Mouse (Mus musculus) lung, adult 2 months (tissue): ENCODE data around the gene Adprm. TPM values are rescaled to one million over a fixed set of nuclear protein-coding genes. Genes with fewer than 3 reads are reported as not detected.

Experiments
- DNase-seq: peaks from one replicate; pipeline ENCODE4 v3.0.0; 2022
- H3K4me1 ChIP-seq: fragments of 200-500 bp; 2 replicates; pipeline ENCODE4 v1.6.1; 2011; ENCODE audit warnings: low read length; ENCODE audit not compliant: control insufficient read depth, insufficient read depth
- H3K4me3 ChIP-seq: fragments of 200-500 bp; replicated peaks from 2 replicates; pipeline ENCODE3; 2011; ENCODE audit warnings: low read depth, mild to moderate bottlenecking, control low read depth, low read length; ENCODE audit errors: extremely low read depth
- CTCF ChIP-seq: fragments of 200-500 bp; IDR thresholded peaks from 2 replicates; pipeline ENCODE4 v1.5.1; 2011; ENCODE audit warnings: mild to moderate bottlenecking, low read length, control low read depth; ENCODE audit not compliant: insufficient read depth
- POLR2A ChIP-seq: fragments of 200-500 bp; IDR thresholded peaks from 2 replicates; pipeline ENCODE4 v1.6.1; 2011; ENCODE audit warnings: low read depth, mild to moderate bottlenecking, control low read depth, low read length, borderline replicate concordance; ENCODE audit errors: extremely low read depth
- WGBS: fragments of 180-500 bp; shearing (Covaris S2); methylation state at CpG from one replicate; pipeline ENCODE4 v1.1.7; 2018; 5-methylcytosine and 5-hydroxymethylcytosine counted together
- polyA plus RNA-seq: library from polyadenylated mRNA; depleted of rRNA; stranded (reverse); fragments of >200 nt; gene quantifications from 2 replicates; pipeline ENCODE4 v1.2.3, GENCODE M21; 2012

Gene Adprm
- polyA plus RNA-seq, 1 experiment = 16.6 TPM

DNA sequence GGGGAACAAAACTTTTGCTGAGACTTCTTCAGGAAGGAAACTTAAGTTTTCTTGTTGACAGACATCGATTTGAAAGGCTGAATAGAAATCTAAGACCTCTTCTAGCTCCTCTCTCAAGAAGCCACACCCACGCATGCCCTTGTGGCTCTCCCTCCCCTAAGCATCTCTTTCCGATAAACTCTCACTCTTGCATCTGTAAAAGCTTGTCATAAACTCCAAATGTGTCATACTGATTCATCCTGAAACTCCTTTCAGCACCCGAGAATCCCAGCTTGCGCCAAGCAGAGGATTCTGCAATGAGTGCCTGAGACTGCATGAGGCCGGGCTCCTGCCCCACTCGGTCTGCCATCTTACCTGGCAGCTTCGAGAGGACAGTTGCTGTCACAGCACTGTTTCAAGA, 3.9 kb downstream of the Adprm start:
- TF ChIP-seq POLR2A = no peak
- 79% methylated on average over 8 of the region's 8 CpGs for WGBS
- no peak for DNase-seq
- H3K4me1 ChIP-seq = peaks cover 8% of the 10 kb centered on the region; the same call in 1 of the 2 replicates
- H3K4me3 ChIP-seq = no peak overlapping the region

GRCm38 (mm10) chr11:67047199-67047598, 5.2 kb downstream of the Adprm start:
- TF ChIP-seq POLR2A (no peak), CTCF (no peak)
- WGBS = 69% methylated on average over 5 of the region's 5 CpGs
- Histone ChIP-seq H3K4me1 (peaks cover 6% of the 10 kb centered on the region; the same call in 1 of the 2 replicates), H3K4me3 (no peak overlapping the region)
- DNase-seq = no peak

GRCm38 (mm10) chr11:67044959-67045358, 7.4 kb downstream of the Adprm start:
- no peak for DNase-seq
- Histone ChIP-seq H3K4me3 (no peak overlapping the region), H3K4me1 (peaks cover 6% of the 10 kb centered on the region; the same call in 1 of the 2 replicates)
- TF ChIP-seq CTCF (no peak), POLR2A (no peak; the same call in 1 of the 2 replicates)
- WGBS = 63% methylated on average over 6 of the region's 6 CpGs

GRCm38 (mm10) chr11:67043007-67043406, 9.4 kb downstream of the Adprm start:
- no peak for DNase-seq
- Histone ChIP-seq H3K4me3 (no peak overlapping the region), H3K4me1 (peaks cover 6% of the 10 kb centered on the region; the same call in 1 of the 2 replicates)
- no peak for TF ChIP-seq CTCF
- TF ChIP-seq POLR2A = no peak
- WGBS = 63% methylated on average over 8 of the region's 8 CpGs

GRCm38 (mm10) chr11:67040483-67040882, 11.9 kb downstream of the Adprm start:
- Histone ChIP-seq H3K4me3 (no peak overlapping the region), H3K4me1 (peaks cover 4% of the 10 kb centered on the region; the same call in 1 of the 2 replicates)
- 92% methylated on average over 6 of the region's 6 CpGs for WGBS
- no peak for DNase-seq
- no peak for TF ChIP-seq POLR2A
- TF ChIP-seq CTCF = no peak

DNA sequence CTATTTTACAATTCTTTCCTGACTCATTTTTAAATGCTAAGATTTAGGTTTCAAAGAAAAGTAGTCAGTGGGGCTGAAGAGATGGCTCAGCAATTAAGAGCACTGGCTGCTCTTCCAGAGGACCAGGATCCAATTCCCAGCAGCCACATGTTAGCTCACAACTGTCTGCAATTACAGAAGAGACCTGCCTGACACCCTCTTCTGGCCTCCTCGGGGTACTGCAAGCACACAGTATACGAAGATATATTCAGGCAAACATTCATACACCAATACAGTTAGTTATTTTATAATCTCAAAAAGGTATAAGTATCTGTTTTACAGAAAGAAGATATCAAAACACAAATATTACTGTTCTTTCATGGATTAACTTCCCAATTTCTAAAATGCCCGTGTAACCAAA, 12.6 kb downstream of the Adprm start:
- WGBS = 90% methylated on average over 3 of the region's 3 CpGs
- no peak for DNase-seq
- Histone ChIP-seq H3K4me1 (no peaks in the 10 kb centered on the region), H3K4me3 (no peak overlapping the region)
- TF ChIP-seq CTCF = 0 out of 2 replicates have a peak, but pooled peaks have one; percentile 10
- no peak for TF ChIP-seq POLR2A

GRCm38 (mm10) chr11:67036892-67037291, 15.5 kb downstream of the Adprm start:
- DNase-seq = no peak
- TF ChIP-seq CTCF (no peak), POLR2A (no peak)
- 90% methylated on average over 9 of the region's 9 CpGs for WGBS
- Histone ChIP-seq H3K4me1 (no peaks in the 10 kb centered on the region), H3K4me3 (no peak overlapping the region)

GRCm38 (mm10) chr11:67036229-67036628, 16.2 kb downstream of the Adprm start:
- H3K4me3 ChIP-seq = no peak overlapping the region
- WGBS = 87% methylated on average over 6 of the region's 6 CpGs
- DNase-seq = no peak

DNA sequence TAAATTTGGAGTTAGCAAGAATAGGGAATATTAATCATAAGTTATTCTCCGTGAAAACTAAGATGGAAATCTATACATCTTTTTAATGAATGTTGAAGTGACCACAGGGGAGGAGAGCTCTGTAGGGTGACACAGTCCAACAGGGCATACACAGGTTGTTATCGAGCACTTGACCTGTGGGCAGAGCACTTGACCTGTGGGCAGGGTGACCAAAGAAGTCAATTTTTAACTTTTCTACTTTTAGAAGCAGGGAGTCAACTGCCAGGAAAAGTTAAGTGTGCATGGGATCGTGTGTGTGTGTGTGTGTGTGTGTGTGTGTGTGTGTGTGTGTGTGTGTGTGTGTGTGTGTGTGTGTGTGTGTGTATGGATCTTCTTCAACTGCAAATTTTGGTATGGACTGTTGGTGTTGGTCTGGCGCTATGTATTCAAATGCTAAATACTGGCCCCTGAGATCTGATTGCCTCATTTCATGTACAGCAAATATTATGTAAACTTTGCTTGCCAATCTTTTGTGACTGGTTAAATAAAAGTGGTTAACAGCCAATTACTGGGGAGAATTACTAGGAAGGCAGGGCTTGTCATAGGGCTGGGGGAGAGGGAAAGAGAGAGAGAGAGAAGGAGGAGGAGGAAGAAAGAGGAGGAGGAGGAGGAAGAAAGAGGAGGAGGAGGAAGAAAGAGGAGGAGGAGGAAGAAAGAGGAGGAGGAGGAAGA, 17.5 kb downstream of the Adprm start:
- 58% methylated on average over 4 of the region's 4 CpGs for WGBS
- TF ChIP-seq POLR2A = no peak
- TF ChIP-seq CTCF = no peak
- Histone ChIP-seq H3K4me3 (no peak overlapping the region), H3K4me1 (no peaks in the 10 kb centered on the region)
- DNase-seq = peak; percentile 38

More at GRCm38 (mm10) chr11:67036229-67036628, 16.2 kb downstream of the Adprm start:
- H3K4me1 ChIP-seq = no peaks in the 10 kb centered on the region
- TF ChIP-seq CTCF (no peak), POLR2A (no peak)

DNA sequence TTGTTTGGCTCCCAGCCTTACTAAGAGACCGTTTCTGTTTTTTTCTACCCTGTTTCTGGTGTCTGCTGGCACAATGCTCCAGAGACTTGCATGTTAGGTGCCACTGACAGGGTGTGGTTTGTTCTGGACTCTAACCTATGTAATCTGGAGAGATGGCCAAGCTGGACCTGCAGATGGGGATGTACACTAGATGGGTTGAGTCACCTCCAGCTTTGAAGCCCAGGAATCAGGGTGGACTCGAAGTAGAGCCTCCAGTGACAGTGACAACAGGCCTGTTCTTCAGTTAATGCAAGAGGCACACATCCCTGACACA, 20.8 kb downstream of the Adprm start:
- Histone ChIP-seq H3K4me3 (no peak overlapping the region), H3K4me1 (no peaks in the 10 kb centered on the region)
- no peak for TF ChIP-seq CTCF
- TF ChIP-seq POLR2A = no peak
- no peak for DNase-seq
- WGBS = 62% methylated on average over 2 of the region's 2 CpGs
